21 mouse cellular contexts compared by ENCODE assay signal in the genomic region with DNA sequence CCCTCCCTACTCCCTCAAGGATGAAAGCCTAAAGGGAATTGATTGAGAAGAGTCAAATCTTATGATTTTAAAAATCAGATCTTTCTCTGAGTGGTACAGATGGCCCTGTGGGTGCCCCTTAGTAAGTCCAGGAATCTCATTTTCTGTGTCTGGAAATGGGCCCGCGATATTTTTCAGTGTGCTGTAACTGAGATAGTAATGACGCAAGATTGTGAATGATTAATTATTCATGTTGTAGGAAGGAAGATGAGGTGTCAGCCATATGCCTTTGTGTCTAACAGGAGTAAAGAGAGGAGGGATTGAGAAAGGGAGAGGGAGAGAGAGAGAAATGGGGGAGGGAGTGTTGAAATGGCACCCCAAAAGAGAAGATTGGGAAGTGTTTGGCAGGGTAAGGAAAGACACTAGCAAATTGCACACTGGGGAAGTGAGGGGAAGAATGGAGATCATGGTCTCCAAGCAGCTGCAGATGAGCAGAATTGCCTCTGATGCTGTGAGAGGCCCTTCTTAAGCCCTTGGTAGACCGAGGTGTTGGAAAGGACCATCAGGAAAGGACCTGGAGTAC. TPM values are rescaled to one million over a fixed set of nuclear protein-coding genes. Genes with fewer than 3 reads are reported as not detected.
DNase-seq lines count a peak whose midpoint lies in the region; ATAC-seq and TF ChIP-seq lines count a peak whose summit lies in the region.
"Had no signal": no experiment of that assay in that cellular context is flagged by ENCODE, and none has a peak within 500 bp of the region (broad histone marks: within the 10 kb centered on the region; RNA-seq: fewer than 3 reads in every experiment).

No protein-coding gene starts in this region.

- ATAC-seq in embryonic facial prominence, embryonic 14.5 days (ENCODE audit: low read depth): no peak
- peak; percentile 19; the same call in 1 of the 2 replicates for ATAC-seq in forebrain, postnatal 0 days
- peak; percentile 24 for ATAC-seq in neural tube, embryonic 13.5 days (ENCODE audit: low read depth)
- ATAC-seq in stomach, postnatal 0 days (ENCODE audit: low FRiP score, low TSS enrichment): no peak
- ATAC-seq: intestine, postnatal 0 days had no signal

- DNase-seq in embryonic facial prominence, embryonic 14.5 days (ENCODE audit: low spot score): no peak
- no peak for DNase-seq in embryonic facial prominence, embryonic 10.5 days (ENCODE audit: low spot score)
- DNase-seq in forebrain, postnatal 0 days: peak; percentile 77
- DNase-seq in midbrain, embryonic 10.5 days (ENCODE audit: low spot score): no peak
- no peak for DNase-seq in gastrocnemius, adult 2 months
- DNase-seq in ovary, postnatal 14 days (ENCODE audit: low spot score): no peak
- no peak for DNase-seq in stomach, postnatal 0 days (ENCODE audit: low spot score)
- DNase-seq: adrenal gland, postnatal 25 days; cerebellum, adult 9-11 months; gastrocnemius, postnatal 36 days; heart, postnatal 36 days; kidney, postnatal 14 days; lung, embryonic 14.5 days; thymus, postnatal 36 days had no signal

- WGBS in embryonic facial prominence, embryonic 14.5 days: 2% methylated on average over 4 of the region's 4 CpGs
- WGBS in embryonic facial prominence, embryonic 10.5 days: 2% methylated on average over 4 of the region's 4 CpGs
- 4% methylated on average over 4 of the region's 4 CpGs for WGBS in forebrain, postnatal 0 days
- WGBS in midbrain, embryonic 10.5 days: under 1% methylated on average over 4 of the region's 4 CpGs
- 1% methylated on average over 4 of the region's 4 CpGs for WGBS in neural tube, embryonic 13.5 days
- WGBS in stomach, postnatal 0 days: 3% methylated on average over 4 of the region's 4 CpGs

- H3K36me3 ChIP-seq in embryonic facial prominence, embryonic 14.5 days (ENCODE audit: control insufficient read depth, insufficient read depth, low read length): no peaks in the 10 kb centered on the region
- no peaks in the 10 kb centered on the region for H3K36me3 ChIP-seq in embryonic facial prominence, embryonic 10.5 days (replicated peaks)
- no peaks in the 10 kb centered on the region for H3K36me3 ChIP-seq in forebrain, postnatal 0 days (ENCODE audit: insufficient read depth)
- H3K36me3 ChIP-seq in midbrain, embryonic 10.5 days: no peaks in the 10 kb centered on the region
- no peaks in the 10 kb centered on the region for H3K36me3 ChIP-seq in neural tube, embryonic 13.5 days
- H3K36me3 ChIP-seq in stomach, postnatal 0 days (ENCODE audit: control insufficient read depth, insufficient read depth, low read length): no peaks in the 10 kb centered on the region
- H3K36me3 ChIP-seq: stomach, embryonic 15.5 days had no signal

- H3K9ac ChIP-seq in embryonic facial prominence, embryonic 14.5 days (ENCODE audit: low read depth, low read length): no peak overlapping the region
- H3K9ac ChIP-seq in forebrain, postnatal 0 days: peak overlapping the region; percentile 57
- peak overlapping the region; percentile 87 for H3K9ac ChIP-seq in neural tube, embryonic 13.5 days
- no peak overlapping the region for H3K9ac ChIP-seq in stomach, postnatal 0 days (ENCODE audit: low read length)
- H3K9ac ChIP-seq: lung, embryonic 14.5 days; stomach, embryonic 15.5 days had no signal

- no peak overlapping the region for H3K27ac ChIP-seq in embryonic facial prominence, embryonic 14.5 days (replicated peaks; ENCODE audit: low read depth, low read length)
- H3K27ac ChIP-seq in embryonic facial prominence, embryonic 10.5 days (replicated peaks): no peak overlapping the region
- H3K27ac ChIP-seq in forebrain, postnatal 0 days (ENCODE audit: low read depth, low read length): peak overlapping the region; percentile 84
- H3K27ac ChIP-seq in midbrain, embryonic 10.5 days (replicated peaks): peak overlapping the region; percentile 74; the same call in 1 of the 2 replicates
- peak overlapping the region; percentile 97 for H3K27ac ChIP-seq in neural tube, embryonic 13.5 days (replicated peaks)
- H3K27ac ChIP-seq in gastrocnemius, adult 2 months: no peak overlapping the region
- H3K27ac ChIP-seq in stomach, postnatal 0 days (replicated peaks): no peak overlapping the region
- H3K27ac ChIP-seq: stomach, embryonic 15.5 days had no signal

- no peaks in the 10 kb centered on the region for H3K4me1 ChIP-seq in embryonic facial prominence, embryonic 14.5 days (ENCODE audit: control insufficient read depth, insufficient read depth, low read length)
- peaks cover 16% of the 10 kb centered on the region for H3K4me1 ChIP-seq in embryonic facial prominence, embryonic 10.5 days
- H3K4me1 ChIP-seq in forebrain, postnatal 0 days (ENCODE audit: insufficient read depth): no peaks in the 10 kb centered on the region
- peaks cover 28% of the 10 kb centered on the region for H3K4me1 ChIP-seq in midbrain, embryonic 10.5 days
- H3K4me1 ChIP-seq in neural tube, embryonic 13.5 days (replicated peaks): peaks cover 4% of the 10 kb centered on the region; the same call in 1 of the 2 replicates
- H3K4me1 ChIP-seq in stomach, postnatal 0 days (replicated peaks; ENCODE audit: control insufficient read depth, insufficient read depth): no peaks in the 10 kb centered on the region

- no peaks in the 10 kb centered on the region for H3K9me3 ChIP-seq in embryonic facial prominence, embryonic 14.5 days (ENCODE audit: control insufficient read depth, low read length)
- H3K9me3 ChIP-seq in embryonic facial prominence, embryonic 10.5 days: no peaks in the 10 kb centered on the region
- no peaks in the 10 kb centered on the region for H3K9me3 ChIP-seq in forebrain, postnatal 0 days (ENCODE audit: low read length)
- no peaks in the 10 kb centered on the region for H3K9me3 ChIP-seq in midbrain, embryonic 10.5 days (replicated peaks)
- no peaks in the 10 kb centered on the region for H3K9me3 ChIP-seq in neural tube, embryonic 13.5 days
- no peaks in the 10 kb centered on the region for H3K9me3 ChIP-seq in stomach, postnatal 0 days (ENCODE audit: control insufficient read depth, low read length)
- H3K9me3 ChIP-seq: stomach, embryonic 15.5 days had no signal

- intact Hi-C loops in gastrocnemius, adult 2 months (cut with DNase I): loop anchor here (10.0 kb wide), 1 partner anchor 190 kb away; no protein-coding TSS in a partner anchor

- TF ChIP-seq CTCF in forebrain, postnatal 0 days (IDR thresholded peaks at IDR 0.05; ENCODE audit: low read depth): no peak
- no peak for TF ChIP-seq CTCF in gastrocnemius, adult 2 months (IDR thresholded peaks at IDR 0.05)
- no peak for TF ChIP-seq CTCF in stomach, postnatal 0 days (IDR thresholded peaks at IDR 0.05; ENCODE audit: low read depth)

- H3K27me3 ChIP-seq in embryonic facial prominence, embryonic 14.5 days (replicated peaks; ENCODE audit: control insufficient read depth, insufficient read depth, low read length): peaks cover 80% of the 10 kb centered on the region
- peaks cover 89% of the 10 kb centered on the region for H3K27me3 ChIP-seq in embryonic facial prominence, embryonic 10.5 days (replicated peaks; ENCODE audit: low read depth, poor library complexity, severe bottlenecking)
- peaks cover 9% of the 10 kb centered on the region for H3K27me3 ChIP-seq in forebrain, postnatal 0 days (ENCODE audit: insufficient read depth, low read length)
- H3K27me3 ChIP-seq in midbrain, embryonic 10.5 days (ENCODE audit: low read depth, poor library complexity, severe bottlenecking): peaks cover 96% of the 10 kb centered on the region
- peaks cover 83% of the 10 kb centered on the region for H3K27me3 ChIP-seq in neural tube, embryonic 13.5 days
- H3K27me3 ChIP-seq in stomach, postnatal 0 days (ENCODE audit: control insufficient read depth, insufficient read depth, low read length): peaks cover 7% of the 10 kb centered on the region; the same call in 1 of the 2 replicates

- no peak for TF ChIP-seq EP300 in stomach, postnatal 0 days (optimal IDR thresholded peaks at IDR 0.05)

- peak overlapping the region; percentile 8; the same call in 1 of the 2 replicates for H3K4me3 ChIP-seq in embryonic facial prominence, embryonic 14.5 days (ENCODE audit: low read depth, low read length)
- no peak overlapping the region for H3K4me3 ChIP-seq in embryonic facial prominence, embryonic 10.5 days
- peak overlapping the region; percentile 41 for H3K4me3 ChIP-seq in forebrain, postnatal 0 days (ENCODE audit: low read depth, low read length)
- peak overlapping the region; percentile 39 for H3K4me3 ChIP-seq in midbrain, embryonic 10.5 days
- peak overlapping the region; percentile 51 for H3K4me3 ChIP-seq in neural tube, embryonic 13.5 days
- no peak overlapping the region for H3K4me3 ChIP-seq in gastrocnemius, adult 2 months
- no peak overlapping the region for H3K4me3 ChIP-seq in stomach, postnatal 0 days (ENCODE audit: low read depth, low read length)
- H3K4me3 ChIP-seq: stomach, embryonic 15.5 days had no signal

- no peak overlapping the region; the same call in 1 of the 2 replicates for H3K4me2 ChIP-seq in embryonic facial prominence, embryonic 14.5 days (ENCODE audit: low read depth, low read length)
- peak overlapping the region; percentile 52 for H3K4me2 ChIP-seq in forebrain, postnatal 0 days (ENCODE audit: low read depth)
- peak overlapping the region; percentile 66 for H3K4me2 ChIP-seq in neural tube, embryonic 13.5 days
- H3K4me2 ChIP-seq in stomach, postnatal 0 days (replicated peaks; ENCODE audit: low read depth): no peak overlapping the region
- H3K4me2 ChIP-seq: heart, embryonic 11.5 days; liver, embryonic 11.5 days; lung, embryonic 14.5 days; stomach, embryonic 15.5 days had no signal

RNA-seq across cellular contexts. Expression of a gene that starts 2.6 kb away (rescaled TPM):
- 3.9 and 4.4 TPM in 2 replicates for polyA plus RNA-seq in embryonic facial prominence, embryonic 14.5 days (2014; fragmentation: Nextera tagmentation; extraction: Ambion mirVana)
- 2.9 and 5.4 TPM in 2 replicates for polyA plus RNA-seq in embryonic facial prominence, embryonic 10.5 days (2016; fragmentation: Nextera tagmentation; extraction: Ambion mirVana)
- 66.2 and 92.0 TPM in 2 replicates for total RNA-seq in forebrain, postnatal 0 days (2014; rRNA removed)
- 27.8 and 54.8 TPM in 2 replicates for polyA plus RNA-seq in forebrain, postnatal 0 days (2015; fragmentation: Nextera tagmentation; extraction: Ambion mirVana)
- 6.6 and 15.8 TPM in 2 replicates for polyA plus RNA-seq in midbrain, embryonic 10.5 days (2016; fragmentation: Nextera tagmentation; extraction: Ambion mirVana)
- 78.3 and 85.1 TPM in 2 replicates for polyA plus RNA-seq in neural tube, embryonic 13.5 days (2015; fragmentation: Nextera tagmentation; extraction: Ambion mirVana)
- not detected for total RNA-seq in gastrocnemius, adult 2 months (2021)
- not detected in 2 replicates for polyA plus RNA-seq in stomach, postnatal 0 days (2015; fragmentation: Nextera tagmentation; extraction: Ambion mirVana)
- total RNA-seq: gastrocnemius, postnatal 36 days; heart, postnatal 36 days; megakaryocyte progenitor cell, adult 5-6 weeks had no signal
- polyA plus RNA-seq: heart, embryonic 11.5 days; liver, embryonic 11.5 days; lung, embryonic 14.5 days; small intestine, adult 2 months had no signal

Comparison
In these comparisons a context has a peak if more than half of its experiments do, and no peak if none do; other contexts are left out.
1. H3K4me3 ChIP-seq: peak in embryonic facial prominence, embryonic 14.5 days (single experiment), forebrain, postnatal 0 days (single experiment), midbrain, embryonic 10.5 days (single experiment) and neural tube, embryonic 13.5 days (single experiment); none in embryonic facial prominence, embryonic 10.5 days (single experiment), gastrocnemius, adult 2 months (single experiment) and stomach, postnatal 0 days (single experiment).
2. ATAC-seq: peak in forebrain, postnatal 0 days (single experiment) and neural tube, embryonic 13.5 days (single experiment); none in embryonic facial prominence, embryonic 14.5 days (single experiment) and stomach, postnatal 0 days (single experiment).
3. H3K27ac ChIP-seq: peak in forebrain, postnatal 0 days (single experiment), midbrain, embryonic 10.5 days (single experiment) and neural tube, embryonic 13.5 days (single experiment); none in embryonic facial prominence, embryonic 14.5 days (single experiment), embryonic facial prominence, embryonic 10.5 days (single experiment), gastrocnemius, adult 2 months (single experiment) and stomach, postnatal 0 days (single experiment).
4. H3K4me2 ChIP-seq: peak in forebrain, postnatal 0 days (single experiment) and neural tube, embryonic 13.5 days (single experiment); none in embryonic facial prominence, embryonic 14.5 days (single experiment) and stomach, postnatal 0 days (single experiment).
5. H3K9ac ChIP-seq: peak in forebrain, postnatal 0 days (single experiment) and neural tube, embryonic 13.5 days (single experiment); none in embryonic facial prominence, embryonic 14.5 days (single experiment) and stomach, postnatal 0 days (single experiment).